Mouse (Mus musculus): ENCODE measurements at regions not wholly inside any gene's neighbourhood (a gene's known extent, or its start where the extent isn't known, plus 50 kb on each side); places are given as distances from the start of the nearest gene placed in this dataset.
A peak's percentile ranks its signal among the peaks of the same experiment; 100 is the strongest.

DNA sequence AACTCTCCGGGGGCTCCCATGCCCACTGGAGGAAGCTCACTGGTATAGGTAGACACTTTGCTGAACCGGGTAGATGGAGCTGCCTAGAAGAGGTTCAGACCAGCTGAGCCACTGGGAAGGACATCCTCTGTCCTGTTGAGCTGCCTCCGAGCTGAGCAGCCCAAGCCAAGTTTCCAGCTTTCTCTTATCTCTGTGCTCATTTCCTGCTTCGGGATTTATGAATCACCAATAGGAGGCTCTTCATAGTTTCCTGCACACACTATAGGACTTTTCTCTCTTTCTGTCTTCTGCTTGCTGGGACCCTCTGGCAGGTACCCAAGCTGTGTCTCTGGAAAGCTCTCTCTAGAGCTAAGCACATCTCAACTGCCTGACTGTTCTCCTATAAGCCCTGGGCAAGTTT is 177.4 kb upstream of the Hes1 start:
- WGBS, result 41% methylated on average over 4 of the region's 4 CpGs
- Histone ChIP-seq H3K9me3 (replicated peaks; ENCODE audit: control insufficient read depth, low read length) (no peaks in the 10 kb centered on the region), H3K4me1 (ENCODE audit: control insufficient read depth, insufficient read depth, low read length) (peaks cover 40% of the 10 kb centered on the region), H3K4me3 (ENCODE audit: low read length) (no peak overlapping the region), H3K9ac (ENCODE audit: low read length) (no peak overlapping the region), H3K27me3 (ENCODE audit: control insufficient read depth, insufficient read depth, low read length) (no peaks in the 10 kb centered on the region), H3K36me3 (ENCODE audit: control insufficient read depth, insufficient read depth) (no peaks in the 10 kb centered on the region), H3K4me2 (ENCODE audit: low read depth, low read length) (no peak overlapping the region), H3K27ac (ENCODE audit: low read length) (peak overlapping the region; percentile 74)
- peak; percentile 50; the same call in 1 of the 2 replicates for ATAC-seq (replicated peaks; ENCODE audit: extremely low read depth, insufficient read depth, low FRiP score)

DNA sequence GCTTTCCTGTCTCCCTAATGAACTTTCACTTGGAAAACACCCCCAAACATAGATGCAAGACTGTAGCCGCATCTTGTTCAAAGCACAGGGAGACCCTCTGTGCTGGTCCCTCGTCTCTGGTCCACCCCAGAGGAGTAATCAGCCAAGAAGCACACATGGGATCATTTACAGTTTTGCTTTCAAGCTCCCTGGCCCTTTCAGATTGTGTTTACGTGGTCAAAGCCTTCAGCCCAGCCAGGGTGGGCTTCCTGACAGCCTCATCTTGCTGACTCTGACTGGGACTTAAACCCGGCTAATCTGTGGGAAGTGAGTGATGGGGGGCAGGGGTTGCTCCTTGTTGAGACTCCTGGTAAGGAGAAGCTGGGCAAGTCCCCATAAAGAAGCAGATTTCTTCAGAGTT is 174.8 kb upstream of the Hes1 start:
- Histone ChIP-seq H3K27me3 (ENCODE audit: control insufficient read depth, insufficient read depth, low read length) (no peaks in the 10 kb centered on the region), H3K4me3 (ENCODE audit: low read length) (no peak overlapping the region), H3K27ac (ENCODE audit: low read length) (no peak overlapping the region), H3K9ac (ENCODE audit: low read length) (no peak overlapping the region), H3K4me2 (ENCODE audit: low read depth, low read length) (no peak overlapping the region), H3K36me3 (ENCODE audit: control insufficient read depth, insufficient read depth) (no peaks in the 10 kb centered on the region), H3K4me1 (ENCODE audit: control insufficient read depth, insufficient read depth, low read length) (peaks cover 31% of the 10 kb centered on the region), H3K9me3 (replicated peaks; ENCODE audit: control insufficient read depth, low read length) (no peaks in the 10 kb centered on the region)
- ATAC-seq (replicated peaks; ENCODE audit: extremely low read depth, insufficient read depth, low FRiP score), result no peak
- WGBS, result 54% methylated on average over 4 of the region's 4 CpGs

DNA sequence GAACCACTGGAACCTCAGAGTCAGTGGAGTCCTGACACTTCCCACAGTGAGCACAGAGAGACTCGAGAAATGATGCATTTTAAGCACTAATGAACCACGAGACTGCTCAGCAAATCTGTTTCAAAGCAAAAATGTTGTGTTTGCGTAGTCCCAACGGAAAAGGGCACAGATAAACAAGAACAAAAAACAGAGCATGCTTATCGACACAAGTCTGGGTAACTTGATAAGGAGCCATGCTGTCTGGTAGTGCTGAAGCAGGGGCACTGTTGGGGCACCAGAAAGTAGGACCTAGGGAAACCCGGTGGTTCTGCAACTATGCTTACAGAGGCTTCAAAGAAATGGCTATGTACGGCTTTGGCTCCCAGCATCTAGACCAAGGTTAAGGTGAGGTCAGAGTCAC is 172.7 kb upstream of the Hes1 start:
- Histone ChIP-seq H3K4me3 (ENCODE audit: low read length) (no peak overlapping the region), H3K9me3 (replicated peaks; ENCODE audit: control insufficient read depth, low read length) (no peaks in the 10 kb centered on the region), H3K36me3 (ENCODE audit: control insufficient read depth, insufficient read depth) (no peaks in the 10 kb centered on the region), H3K9ac (ENCODE audit: low read length) (no peak overlapping the region), H3K4me1 (ENCODE audit: control insufficient read depth, insufficient read depth, low read length) (peaks cover 20% of the 10 kb centered on the region), H3K27ac (ENCODE audit: low read length) (no peak overlapping the region), H3K4me2 (ENCODE audit: low read depth, low read length) (no peak overlapping the region), H3K27me3 (ENCODE audit: control insufficient read depth, insufficient read depth, low read length) (no peaks in the 10 kb centered on the region)
- ATAC-seq (replicated peaks; ENCODE audit: extremely low read depth, insufficient read depth, low FRiP score), result 0 out of 2 replicates have a peak, but pooled peaks have one; percentile 6
- 28% methylated on average over 7 of the region's 7 CpGs for WGBS

DNA sequence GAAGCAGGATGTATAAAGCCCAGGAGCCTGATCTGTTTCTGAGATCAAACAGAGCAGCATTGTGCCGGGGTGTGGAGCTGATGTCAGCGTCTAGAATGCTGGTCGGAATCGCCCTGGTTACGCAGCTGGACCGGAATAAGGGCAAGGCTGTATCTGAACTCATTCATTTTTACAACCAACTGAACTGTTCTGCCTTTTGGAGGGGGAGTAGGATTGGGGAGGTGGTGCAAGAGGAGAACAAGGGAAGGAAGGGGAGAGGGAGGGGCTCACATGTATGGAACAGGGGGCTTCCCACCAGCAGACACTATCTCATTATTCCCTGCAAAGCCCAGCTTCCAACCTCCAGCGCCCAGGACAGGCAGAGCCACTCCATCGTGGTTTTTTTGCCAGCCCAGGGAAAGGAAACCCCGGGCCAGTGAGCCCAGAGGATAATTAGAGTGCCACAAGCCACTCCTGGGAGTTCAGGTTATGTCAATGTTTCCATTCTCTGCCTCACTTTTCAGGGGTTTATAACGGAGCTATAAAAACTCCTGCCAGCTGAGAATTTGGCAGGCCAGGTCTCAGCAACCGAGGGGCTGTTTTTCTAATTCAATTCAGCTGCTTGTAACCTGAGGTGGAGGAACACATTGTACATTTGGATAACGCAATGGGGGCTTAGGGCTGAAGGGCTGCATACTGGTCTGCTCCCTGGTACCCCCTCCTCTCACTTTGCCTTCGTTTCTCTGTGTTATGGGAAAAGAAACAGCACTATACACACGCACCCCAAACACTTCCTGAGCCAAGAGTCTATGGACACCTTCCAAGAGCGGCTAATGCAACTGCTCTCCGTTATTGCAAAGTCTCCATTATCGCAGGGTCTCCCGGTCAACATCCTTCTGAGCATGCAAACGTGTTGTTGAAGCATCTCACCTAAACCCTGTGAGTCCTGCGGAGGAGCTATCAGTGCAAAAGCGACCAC is 170.0 kb upstream of the Hes1 start:
- no peaks in the 10 kb centered on the region for H3K36me3 ChIP-seq (ENCODE audit: control insufficient read depth, insufficient read depth)
- H3K27ac ChIP-seq (ENCODE audit: low read length), result 0 out of 2 replicates have a peak overlapping the region, but pooled peaks have one; percentile 20
- H3K4me1 ChIP-seq (ENCODE audit: control insufficient read depth, insufficient read depth, low read length), result peaks cover 20% of the 10 kb centered on the region
- H3K9me3 ChIP-seq (replicated peaks; ENCODE audit: control insufficient read depth, low read length), result no peaks in the 10 kb centered on the region
- no peaks in the 10 kb centered on the region for H3K27me3 ChIP-seq (ENCODE audit: control insufficient read depth, insufficient read depth, low read length)
- WGBS, result 42% methylated on average over 21 of the region's 21 CpGs
- no peak overlapping the region for H3K4me3 ChIP-seq (ENCODE audit: low read length)
- H3K4me2 ChIP-seq (ENCODE audit: low read depth, low read length), result peak overlapping the region; percentile 35
- 0 out of 2 replicates have a peak overlapping the region, but pooled peaks have one; percentile 17 for H3K9ac ChIP-seq (ENCODE audit: low read length)
- ATAC-seq (replicated peaks; ENCODE audit: extremely low read depth, insufficient read depth, low FRiP score), result peak; percentile 47; the same call in 1 of the 2 replicates

DNA sequence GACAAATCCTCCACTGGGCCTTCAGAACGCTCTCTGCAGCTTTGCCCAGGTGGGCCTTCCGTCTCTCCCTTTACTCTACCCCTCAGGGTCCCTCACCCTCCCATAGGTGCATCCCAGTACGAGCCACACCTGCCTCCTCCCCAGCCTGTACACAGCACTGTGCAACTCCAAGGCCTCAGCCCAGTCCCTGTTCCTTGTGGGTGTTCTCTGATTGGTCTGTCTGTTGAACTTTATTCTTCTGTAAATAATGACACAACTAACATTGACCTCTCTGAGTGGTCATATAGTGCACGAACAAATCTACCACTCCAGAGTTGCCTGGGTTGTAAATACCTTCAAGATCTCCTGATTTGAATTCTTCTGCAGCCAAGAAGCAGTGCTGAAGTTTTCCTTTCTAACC is 167.8 kb upstream of the Hes1 start:
- Histone ChIP-seq H3K27me3 (ENCODE audit: control insufficient read depth, insufficient read depth, low read length) (no peaks in the 10 kb centered on the region), H3K4me3 (ENCODE audit: low read length) (no peak overlapping the region), H3K9me3 (replicated peaks; ENCODE audit: control insufficient read depth, low read length) (no peaks in the 10 kb centered on the region), H3K27ac (ENCODE audit: low read length) (no peak overlapping the region), H3K9ac (ENCODE audit: low read length) (no peak overlapping the region), H3K4me2 (ENCODE audit: low read depth, low read length) (no peak overlapping the region), H3K36me3 (ENCODE audit: control insufficient read depth, insufficient read depth) (no peaks in the 10 kb centered on the region), H3K4me1 (ENCODE audit: control insufficient read depth, insufficient read depth, low read length) (peaks cover 17% of the 10 kb centered on the region)
- 75% methylated on average over 4 of the region's 4 CpGs for WGBS
- no peak for ATAC-seq (replicated peaks; ENCODE audit: extremely low read depth, insufficient read depth, low FRiP score)

DNA sequence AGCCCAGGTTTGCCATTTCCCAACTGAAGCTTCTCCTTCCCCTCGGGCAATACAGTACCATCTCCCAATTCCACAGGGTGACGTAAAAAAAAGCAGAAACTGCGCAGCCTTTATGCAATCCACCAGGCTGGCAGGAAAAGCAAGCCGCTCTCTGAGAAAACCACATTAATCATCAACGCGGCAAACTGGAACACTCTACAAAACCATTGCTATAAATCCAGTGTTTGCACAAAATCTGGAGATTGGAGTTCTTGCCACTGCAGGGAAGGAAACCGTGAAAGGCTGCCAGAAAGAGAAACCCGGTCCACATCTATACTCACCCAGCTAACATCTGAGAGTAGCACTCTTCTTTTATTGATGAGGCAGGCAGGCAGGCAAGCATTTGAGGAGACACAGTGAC is 160.7 kb upstream of the Hes1 start:
- WGBS, result 63% methylated on average over 8 of the region's 8 CpGs
- Histone ChIP-seq H3K9me3 (replicated peaks; ENCODE audit: control insufficient read depth, low read length) (no peaks in the 10 kb centered on the region), H3K36me3 (ENCODE audit: control insufficient read depth, insufficient read depth) (no peaks in the 10 kb centered on the region), H3K27me3 (ENCODE audit: control insufficient read depth, insufficient read depth, low read length) (no peaks in the 10 kb centered on the region), H3K9ac (ENCODE audit: low read length) (no peak overlapping the region), H3K4me2 (ENCODE audit: low read depth, low read length) (no peak overlapping the region), H3K27ac (ENCODE audit: low read length) (no peak overlapping the region), H3K4me3 (ENCODE audit: low read length) (no peak overlapping the region), H3K4me1 (ENCODE audit: control insufficient read depth, insufficient read depth, low read length) (no peaks in the 10 kb centered on the region)
- no peak for ATAC-seq (replicated peaks; ENCODE audit: extremely low read depth, insufficient read depth, low FRiP score)

DNA sequence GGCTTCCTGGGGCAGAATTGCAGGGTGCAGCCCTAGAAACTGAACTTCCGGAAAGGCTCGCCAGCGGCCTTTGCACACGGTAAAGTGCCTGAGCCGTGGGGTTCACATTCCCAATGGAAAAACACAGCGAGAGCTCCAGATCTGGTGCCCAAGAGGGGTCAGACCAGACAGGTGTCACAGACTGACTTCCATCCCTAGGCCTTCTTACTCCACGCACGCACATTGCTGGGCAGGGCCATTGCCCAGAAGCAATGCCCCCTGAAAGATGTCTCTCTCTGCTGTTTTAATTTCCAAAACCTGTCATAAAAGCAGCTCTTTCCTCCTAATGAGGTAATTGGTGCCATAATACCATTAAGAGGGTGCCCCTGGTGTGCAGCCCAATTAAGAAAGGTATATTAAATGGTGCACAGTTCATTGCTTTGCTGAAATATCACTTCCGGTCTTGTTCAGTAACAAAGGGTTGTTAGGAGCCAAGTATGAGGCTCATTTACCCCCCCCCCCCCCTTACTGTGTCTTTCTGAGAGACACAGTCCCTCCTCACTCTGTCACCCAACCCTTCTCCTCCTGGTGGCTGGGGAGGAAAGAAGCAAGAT is 159.9 kb upstream of the Hes1 start:
- 75% methylated on average over 9 of the region's 9 CpGs for WGBS
- no peaks in the 10 kb centered on the region for H3K36me3 ChIP-seq (ENCODE audit: control insufficient read depth, insufficient read depth)
- no peaks in the 10 kb centered on the region for H3K9me3 ChIP-seq (replicated peaks; ENCODE audit: control insufficient read depth, low read length)
- no peak overlapping the region for H3K4me2 ChIP-seq (ENCODE audit: low read depth, low read length)
- H3K4me3 ChIP-seq (ENCODE audit: low read length), result no peak overlapping the region
- no peaks in the 10 kb centered on the region for H3K27me3 ChIP-seq (ENCODE audit: control insufficient read depth, insufficient read depth, low read length)
- no peak overlapping the region for H3K27ac ChIP-seq (ENCODE audit: low read length)
- H3K4me1 ChIP-seq (ENCODE audit: control insufficient read depth, insufficient read depth, low read length), result no peaks in the 10 kb centered on the region
- H3K9ac ChIP-seq (ENCODE audit: low read length), result no peak overlapping the region
- no peak for ATAC-seq (replicated peaks; ENCODE audit: extremely low read depth, insufficient read depth, low FRiP score)

DNA sequence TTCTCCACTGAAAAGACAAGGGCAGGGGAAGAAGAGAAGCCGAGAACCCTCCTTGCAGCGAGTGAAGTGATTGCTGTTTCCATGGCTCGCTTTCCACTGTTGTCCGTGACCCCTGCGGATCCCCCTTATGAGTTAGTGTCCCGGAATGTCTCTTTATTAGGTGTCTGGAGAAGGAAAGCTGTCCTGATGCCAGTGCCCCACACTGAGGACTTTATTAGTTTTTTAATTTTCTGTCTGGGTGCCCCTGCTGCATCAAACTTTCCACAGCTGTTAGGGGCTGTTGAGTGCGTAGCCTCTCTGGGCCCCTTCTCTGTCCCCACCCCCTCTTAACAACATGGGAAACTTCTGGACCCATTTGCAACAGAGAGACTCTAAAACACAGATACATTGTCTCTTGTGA is 156.9 kb upstream of the Hes1 start:
- H3K4me1 ChIP-seq (ENCODE audit: control insufficient read depth, insufficient read depth, low read length), result no peaks in the 10 kb centered on the region
- WGBS, result 71% methylated on average over 7 of the region's 7 CpGs
- no peak overlapping the region for H3K9ac ChIP-seq (ENCODE audit: low read length)
- no peaks in the 10 kb centered on the region for H3K27me3 ChIP-seq (ENCODE audit: control insufficient read depth, insufficient read depth, low read length)
- H3K27ac ChIP-seq (ENCODE audit: low read length), result no peak overlapping the region
- H3K9me3 ChIP-seq (replicated peaks; ENCODE audit: control insufficient read depth, low read length), result peaks cover 5% of the 10 kb centered on the region
- H3K4me3 ChIP-seq (ENCODE audit: low read length), result no peak overlapping the region
- no peak for ATAC-seq (replicated peaks; ENCODE audit: extremely low read depth, insufficient read depth, low FRiP score)
- H3K36me3 ChIP-seq (ENCODE audit: control insufficient read depth, insufficient read depth), result peaks cover 3% of the 10 kb centered on the region; the same call in 1 of the 2 replicates
- no peak overlapping the region for H3K4me2 ChIP-seq (ENCODE audit: low read depth, low read length)

DNA sequence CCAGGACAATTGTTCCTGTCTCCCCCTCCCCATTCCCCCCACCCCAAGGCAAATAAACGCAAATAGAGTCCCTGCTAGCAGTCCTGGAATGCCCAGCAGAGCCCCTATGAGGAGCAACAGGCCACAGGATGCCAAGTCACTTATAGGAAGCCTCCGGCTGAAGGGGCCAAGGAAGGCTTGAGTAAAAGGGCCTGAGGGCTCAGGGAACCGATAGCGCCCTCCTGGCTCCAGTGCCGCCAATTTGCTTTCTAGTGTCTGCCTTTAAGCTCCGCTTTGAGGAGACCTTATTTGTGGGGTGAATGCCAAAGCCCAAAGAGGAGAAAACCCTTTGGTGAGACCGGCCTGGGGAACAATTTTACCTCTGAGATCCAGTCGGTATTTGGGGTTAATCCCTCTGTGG is 156.2 kb upstream of the Hes1 start:
- Histone ChIP-seq H3K36me3 (ENCODE audit: control insufficient read depth, insufficient read depth) (peaks cover 3% of the 10 kb centered on the region; the same call in 1 of the 2 replicates), H3K9me3 (replicated peaks; ENCODE audit: control insufficient read depth, low read length) (peaks cover 5% of the 10 kb centered on the region), H3K4me3 (ENCODE audit: low read length) (no peak overlapping the region), H3K9ac (ENCODE audit: low read length) (no peak overlapping the region), H3K4me2 (ENCODE audit: low read depth, low read length) (no peak overlapping the region), H3K27ac (ENCODE audit: low read length) (no peak overlapping the region), H3K4me1 (ENCODE audit: control insufficient read depth, insufficient read depth, low read length) (no peaks in the 10 kb centered on the region), H3K27me3 (ENCODE audit: control insufficient read depth, insufficient read depth, low read length) (no peaks in the 10 kb centered on the region)
- WGBS, result 61% methylated on average over 8 of the region's 8 CpGs
- ATAC-seq (replicated peaks; ENCODE audit: extremely low read depth, insufficient read depth, low FRiP score), result no peak

Measured in heart, embryonic 16.5 days (tissue).